Mouse (Mus musculus): ENCODE data around the gene Mov10l1. TPM values are rescaled to one million over a fixed set of nuclear protein-coding genes. Genes with fewer than 3 reads are reported as not detected.

Mov10l1 gene
- not detected for total RNA-seq (2023)

GRCm38 (mm10) chr15:88982534-88983079 lies at the start of gene Mov10l1:
Gene Mov10l1 (plus strand): TSS chr15:88982909.

GRCm38 (mm10) chr15:88954368-88955072 lies 28.2 kb upstream of the Mov10l1 start, which contains the start of gene Ttll8:
Gene Ttll8 (minus strand): TSS chr15:88954418.

GRCm38 (mm10) chr15:88978281-88979137 lies 4.2 kb upstream of the Mov10l1 start, which contains the start of gene Mlc1:
Gene Mlc1 (minus strand): TSS chr15:88979007.

DNA sequence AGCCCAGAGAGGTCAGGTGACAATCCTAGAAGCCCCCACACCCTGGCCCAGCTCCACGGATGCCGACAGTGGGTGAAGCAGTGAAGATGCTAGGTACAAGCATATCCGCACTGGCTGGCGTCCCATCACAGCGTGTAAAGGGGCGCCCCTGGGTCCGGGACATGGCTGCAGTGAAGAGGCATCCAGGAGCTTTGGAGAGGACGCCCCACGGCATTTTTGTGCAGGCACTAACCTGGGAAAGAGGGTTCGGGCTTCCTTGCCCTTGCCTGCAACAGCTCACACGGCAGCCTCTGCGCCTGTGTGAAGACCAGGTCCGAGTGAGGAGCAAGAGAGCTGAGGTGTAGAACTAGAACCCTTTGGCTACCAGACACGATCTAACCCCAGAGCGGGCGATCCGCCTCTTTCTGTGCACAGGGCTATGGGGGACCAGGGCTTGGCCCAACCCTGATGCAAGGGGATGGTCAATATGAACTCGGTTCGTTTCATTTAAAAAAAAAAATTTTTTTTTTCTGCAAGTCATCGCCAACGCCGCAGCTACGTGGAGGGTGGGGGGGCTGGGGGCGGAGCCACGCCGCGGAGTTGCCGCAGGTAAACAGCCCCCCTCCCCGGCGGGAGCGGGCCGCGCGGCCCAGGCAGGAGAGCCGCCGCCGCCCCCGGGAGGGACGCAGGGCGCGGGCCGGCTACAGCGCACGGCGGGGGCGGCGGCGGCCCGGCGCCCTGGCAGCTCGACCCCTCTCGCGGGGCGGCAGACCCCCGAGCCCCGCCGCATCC lies 76.6 kb downstream of the Mov10l1 start, which contains the start of gene Panx2:
TSS of gene Panx2 (plus strand) at position 574 of the 771 bp plus-strand sequence.

DNA sequence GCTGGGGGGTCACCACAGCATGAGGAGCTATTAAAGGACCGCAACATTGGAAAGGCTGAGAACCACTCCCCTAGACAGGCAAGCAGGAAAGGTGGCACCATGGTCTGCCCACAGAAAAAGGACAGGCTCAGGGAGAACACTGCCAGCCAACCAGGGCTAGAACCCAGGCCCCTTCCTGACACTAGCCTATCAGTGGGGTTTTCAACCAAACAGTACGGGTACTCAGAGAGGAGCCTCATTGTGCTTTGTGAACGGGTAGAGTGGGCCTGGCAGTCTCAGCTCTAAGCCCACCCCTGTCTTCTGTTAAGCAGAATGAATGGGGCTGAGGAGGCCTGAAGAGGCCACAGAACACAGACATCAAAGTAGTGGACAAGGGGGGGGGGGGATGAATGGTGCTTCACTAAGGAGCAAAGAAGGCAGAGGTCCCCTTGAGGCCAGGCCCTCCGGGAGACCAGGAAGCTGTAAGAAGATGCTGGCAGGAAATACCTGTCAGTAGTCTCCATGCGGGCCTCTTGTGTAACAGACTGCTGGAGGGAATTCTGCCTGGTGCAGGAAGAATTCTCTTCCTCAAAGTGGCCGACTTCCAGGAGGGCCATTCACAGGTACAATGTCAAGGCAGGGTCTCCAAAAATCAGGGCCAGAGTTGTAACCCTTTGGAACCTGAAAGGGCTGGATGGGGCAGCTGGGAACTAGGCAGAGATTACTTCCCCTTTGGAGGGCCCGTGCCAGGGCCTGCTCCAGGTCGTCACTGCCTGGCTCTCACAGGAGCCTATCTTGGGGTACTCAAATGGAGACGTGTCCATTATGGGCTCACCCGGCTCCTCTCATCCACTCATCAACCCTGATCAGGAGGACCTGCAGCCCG lies 92.1 kb downstream of the Mov10l1 start, which contains the start of gene Trabd:
TSS of gene Trabd (plus strand) at position 512 of the 865 bp plus-strand sequence.

DNA sequence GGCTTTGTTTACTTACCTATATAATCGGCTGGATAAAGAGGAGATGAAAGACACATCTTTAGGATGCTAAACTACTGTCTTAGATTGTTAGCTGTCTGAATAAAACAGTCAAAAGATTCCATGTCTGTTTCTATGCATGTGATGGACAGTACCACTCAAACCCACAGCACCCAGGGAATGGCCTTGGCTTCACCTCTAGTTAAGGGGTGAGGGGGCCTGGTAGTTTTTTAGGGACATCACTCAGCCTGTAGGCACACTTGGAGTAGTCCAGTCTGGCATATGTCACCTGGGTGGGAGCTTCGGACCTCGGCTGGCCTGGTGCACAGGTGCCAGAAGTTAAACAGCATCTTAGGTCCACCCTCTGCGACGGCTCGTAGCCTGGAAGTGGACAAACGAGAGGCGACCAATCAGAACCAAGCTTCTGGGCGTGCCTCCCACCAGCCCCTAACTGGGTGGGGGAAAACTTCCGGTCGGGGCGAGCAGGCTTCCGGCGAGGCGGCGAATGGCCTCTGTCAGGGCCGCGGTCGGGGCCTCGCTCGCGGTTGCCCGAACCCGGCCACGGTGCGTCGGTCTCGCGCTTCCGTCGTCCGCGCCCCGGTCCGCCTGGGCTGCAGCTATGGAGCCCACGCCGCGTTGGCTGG lies 106.0 kb downstream of the Mov10l1 start, which contains the start of gene Selenoo:
TSS of gene Selenoo (plus strand) at position 478 of the 641 bp plus-strand sequence.

Other genes starting within 250 kb of the Mov10l1 start
- 100 to 1,000 TPM; 137 to 153 TPM for gene Brd1, start 248.7 kb upstream of the Mov10l1 start, total RNA-seq (2023)
- gene Zbed4, start 231.2 kb upstream of the Mov10l1 start, total RNA-seq (2023): 10 to 100 TPM; 21.8 to 25.6 TPM
- gene Alg12, start 163.6 kb upstream of the Mov10l1 start, total RNA-seq (2023): 10 to 100 TPM; 21.5 to 22.8 TPM
- 10 to 100 TPM; 26.7 to 29.3 TPM for gene Creld2, start 163.3 kb upstream of the Mov10l1 start, total RNA-seq (2023)
- 10 to 100 TPM; 50.3 to 65.8 TPM for gene Pim3, start 120.7 kb upstream of the Mov10l1 start, total RNA-seq (2023)
- gene Ttll8, start 28.5 kb upstream of the Mov10l1 start, total RNA-seq (2023): not detected
- not detected for gene Mlc1, start 3.9 kb upstream of the Mov10l1 start, total RNA-seq (2023)
- not detected for gene Panx2, start 76.8 kb downstream of the Mov10l1 start, total RNA-seq (2023)
- 10 to 100 TPM; 49.9 to 50.7 TPM for gene Trabd, start 92.2 kb downstream of the Mov10l1 start, total RNA-seq (2023)
- 10 to 100 TPM; 25.4 to 26.9 TPM for gene Selenoo, start 106.2 kb downstream of the Mov10l1 start, total RNA-seq (2023)
- 10 to 100 TPM; 39.6 to 44.1 TPM for gene Tubgcp6, start 140.2 kb downstream of the Mov10l1 start, total RNA-seq (2023)
- gene Hdac10, start 145.8 kb downstream of the Mov10l1 start, total RNA-seq (2023): 10 to 100 TPM; 23.1 to 23.6 TPM
- 1 to 10 TPM; 1.9 to 2.6 TPM for gene Mapk12, start 157.8 kb downstream of the Mov10l1 start, total RNA-seq (2023)
- gene Mapk11, start 166.7 kb downstream of the Mov10l1 start, total RNA-seq (2023): 10 to 100 TPM; 20.9 to 25.3 TPM
- gene Plxnb2, start 197.9 kb downstream of the Mov10l1 start, total RNA-seq (2023): 1 to 10 TPM; 1.5 to 2.3 TPM
- gene Dennd6b, start 213.6 kb downstream of the Mov10l1 start, total RNA-seq (2023): 10 to 100 TPM; 21.4 to 24.4 TPM
- 10 to 100 TPM; 41.2 to 45.4 TPM for gene Ppp6r2, start 228.6 kb downstream of the Mov10l1 start, total RNA-seq (2023)